Mouse (Mus musculus): ENCODE measurements around the gene Frmd4a.
"Not testable (repeated sequence)": the region's sequence is repeated elsewhere in the genome, so short reads cannot be mapped to it uniquely, and the experiment has no call there.

Gene Frmd4a

DNA sequence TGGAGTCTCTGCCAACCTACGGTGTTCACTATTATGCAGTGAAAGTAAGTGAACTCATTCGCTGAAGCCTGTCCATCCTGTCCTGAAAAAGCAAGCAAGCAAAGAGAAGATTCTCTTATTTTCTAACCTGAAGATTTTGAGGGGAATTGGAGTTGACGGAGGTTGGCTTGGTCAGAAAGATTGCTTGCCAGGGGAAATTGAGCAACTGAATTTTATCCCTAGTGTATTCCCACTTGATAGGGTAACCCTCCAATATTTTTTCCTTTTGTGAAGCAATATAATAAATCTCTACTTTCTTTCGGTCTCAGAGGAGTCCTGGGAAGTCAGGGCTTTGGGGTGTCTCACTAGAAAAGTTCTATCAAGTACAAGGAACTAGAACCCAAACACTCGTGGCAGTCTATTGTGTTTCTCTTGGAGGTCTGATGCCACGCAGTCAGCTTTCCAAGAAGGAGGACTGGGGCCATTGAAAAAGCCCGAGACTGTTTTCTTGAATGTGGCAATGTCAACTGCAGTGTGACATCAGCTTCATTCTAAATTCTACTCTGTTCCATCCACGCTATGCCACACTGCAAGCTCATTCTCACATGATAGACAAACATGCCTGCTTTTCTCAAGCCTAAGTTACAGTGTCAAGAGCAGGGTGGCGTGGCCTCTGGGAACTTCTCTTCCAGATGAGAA, 517.8 kb downstream of the Frmd4a start:
- DNase-seq = no peak

DNA sequence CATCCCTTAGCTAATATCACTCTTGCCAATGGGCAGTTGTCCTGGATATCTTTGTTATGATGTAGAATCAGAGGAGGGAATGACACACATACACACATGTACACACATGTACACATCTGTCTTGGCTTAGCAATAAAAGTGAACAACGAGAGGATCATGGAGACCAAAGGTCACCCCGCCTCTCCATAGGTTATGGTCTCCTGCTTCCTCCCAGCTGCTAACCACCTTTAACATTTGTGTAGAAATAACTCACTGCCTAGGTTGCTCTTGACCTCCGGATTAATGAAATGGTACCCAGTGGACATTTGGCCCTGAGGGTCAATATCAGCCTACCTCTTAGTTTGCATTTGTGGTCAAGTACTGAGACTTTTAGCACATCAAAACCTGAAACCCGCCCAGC, 523.8 kb downstream of the Frmd4a start:
- no peak for DNase-seq

DNA sequence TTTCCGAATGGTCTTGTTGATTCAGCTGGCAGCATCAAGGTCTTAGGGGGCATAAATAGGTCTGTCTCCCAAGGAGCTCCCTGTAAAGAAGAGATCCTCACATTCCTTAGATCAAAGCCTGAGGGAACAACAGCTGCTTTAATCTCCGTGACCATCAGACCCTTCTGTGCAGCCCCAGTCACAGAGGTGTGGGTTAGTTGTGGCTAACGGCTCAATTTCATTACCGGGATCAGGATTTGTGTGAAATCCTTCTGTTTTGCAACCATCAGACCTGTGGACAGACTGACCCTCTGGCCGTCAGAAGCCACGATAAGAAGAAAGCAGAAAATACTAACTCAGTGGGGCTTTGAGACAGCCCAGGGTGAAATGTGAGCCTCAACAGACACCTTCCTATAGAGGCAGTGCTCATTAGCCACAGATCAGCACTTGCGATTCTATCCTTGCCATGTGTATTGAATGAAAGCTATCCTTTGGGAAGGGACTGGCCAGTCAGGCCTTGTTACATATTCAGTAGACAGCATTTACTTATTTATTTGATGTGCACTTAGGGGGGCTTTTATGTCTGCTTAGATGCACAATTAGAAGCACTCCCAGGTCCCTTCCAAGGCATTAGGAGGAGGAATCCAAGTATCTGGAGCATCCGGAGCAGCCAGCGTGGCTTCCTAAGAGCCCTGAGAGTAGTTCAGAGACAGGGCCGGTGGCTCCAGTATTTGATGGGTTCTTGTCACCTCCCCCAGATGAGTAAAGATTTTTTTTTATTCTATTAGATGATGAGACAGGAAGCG, 524.5 kb downstream of the Frmd4a start:
- DNase-seq = no peak

- DNase-seq = no peak
Observed at GRCm38 (mm10) chr2:4542629-4543416, 525.3 kb downstream of the Frmd4a start.

GRCm38 (mm10) chr2:4543417-4543775, 525.9 kb downstream of the Frmd4a start:
- no peak for DNase-seq

DNA sequence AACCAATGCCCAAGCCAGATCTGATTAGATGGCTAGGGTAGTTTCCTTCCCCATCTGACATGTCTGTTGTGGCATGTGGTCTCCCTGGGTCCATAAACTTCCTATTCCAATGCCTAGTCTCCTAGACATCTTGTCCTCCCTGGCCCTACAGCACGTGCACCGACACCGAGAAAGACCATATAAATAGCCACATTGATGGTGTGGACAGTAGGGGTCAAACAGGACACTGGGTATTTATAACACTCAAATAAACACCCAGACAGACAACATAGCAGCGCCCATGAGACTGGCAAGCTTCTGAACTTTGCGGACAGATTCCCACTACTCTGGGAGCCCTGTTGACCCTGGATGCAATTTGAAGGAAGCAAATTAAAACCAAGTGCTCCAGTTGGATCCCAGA, 526.8 kb downstream of the Frmd4a start:
- DNase-seq = no peak

- DNase-seq = no peak
Observed at GRCm38 (mm10) chr2:4545261-4545660, 527.7 kb downstream of the Frmd4a start.

GRCm38 (mm10) chr2:4547003-4547662, 529.6 kb downstream of the Frmd4a start:
- no peak for DNase-seq

DNA sequence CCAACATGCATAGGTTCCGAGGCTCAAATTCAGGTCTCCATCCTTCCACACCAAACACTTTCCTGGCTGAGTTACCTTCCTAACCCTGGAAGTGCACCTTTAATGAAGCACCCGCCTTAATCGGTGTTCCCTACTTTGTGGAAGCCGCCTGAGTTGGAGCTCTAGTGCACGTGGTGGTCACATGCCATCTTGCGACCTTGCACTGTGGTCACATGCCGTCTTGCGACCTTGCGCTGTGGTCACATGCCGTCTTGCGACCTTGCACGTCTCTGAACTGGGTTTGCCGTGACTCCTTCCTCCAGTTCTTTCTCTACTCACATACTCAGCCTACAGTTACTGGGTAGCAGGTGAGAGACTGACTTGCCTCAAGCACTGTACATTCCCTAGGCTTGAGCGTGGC, 531.8 kb downstream of the Frmd4a start:
- DNase-seq = no peak

DNA sequence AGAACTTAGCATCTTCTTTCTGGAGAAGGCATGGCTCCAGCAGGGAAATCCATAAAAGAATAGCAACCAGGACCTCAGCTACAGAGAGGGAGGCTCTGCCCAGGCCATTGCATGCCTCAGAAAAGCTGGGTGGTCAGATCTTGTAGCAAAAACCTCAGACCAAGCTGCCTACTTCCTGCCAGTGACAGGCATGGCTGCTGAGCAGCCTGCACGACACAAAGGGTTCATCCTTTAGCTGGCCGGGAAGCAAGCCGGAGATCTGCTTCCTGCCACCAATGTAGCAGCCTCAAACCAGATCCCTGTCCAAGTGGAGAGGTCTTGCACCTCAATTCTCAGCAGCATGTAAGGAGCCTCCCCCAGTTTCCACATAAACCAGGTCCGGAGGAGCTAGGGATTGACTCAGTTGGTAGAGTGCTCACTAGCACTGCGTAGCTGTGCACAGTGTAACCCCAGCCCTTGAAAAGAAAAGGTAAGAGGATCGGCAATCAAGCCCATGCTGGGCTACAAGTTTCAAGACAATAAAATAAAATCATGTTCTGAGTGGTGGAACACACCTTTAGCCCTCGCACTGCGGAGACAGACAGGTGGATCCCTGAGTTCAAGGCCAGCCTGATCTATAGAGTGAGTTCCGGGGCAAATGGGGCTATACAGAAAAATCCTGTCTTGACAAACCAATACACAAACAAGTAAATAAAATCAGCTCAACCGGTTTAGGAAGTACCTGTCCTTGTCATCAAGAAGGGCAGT, 532.7 kb downstream of the Frmd4a start:
- DNase-seq = no peak

DNA sequence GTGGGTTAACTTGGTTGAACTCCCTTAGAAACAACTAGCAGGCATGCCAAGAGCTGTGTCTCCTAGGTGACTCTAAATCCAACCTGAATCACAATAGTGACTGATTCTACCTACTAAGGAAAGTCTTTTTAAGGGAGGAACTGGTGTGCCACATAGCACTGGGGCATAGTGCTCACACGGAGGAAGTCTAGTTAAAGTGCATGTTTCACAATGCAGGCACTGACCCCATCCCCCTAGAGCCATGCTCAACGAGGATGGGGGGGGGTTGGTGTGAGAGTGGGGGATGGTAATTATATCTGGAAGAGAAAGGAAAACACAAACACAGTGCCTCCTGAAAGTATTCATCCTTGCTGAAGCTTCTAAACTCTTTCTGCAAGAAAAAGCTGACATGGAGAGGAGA, 533.9 kb downstream of the Frmd4a start:
- DNase-seq = no peak

GRCm38 (mm10) chr2:4551866-4552265, 534.3 kb downstream of the Frmd4a start:
- no peak for DNase-seq

DNA sequence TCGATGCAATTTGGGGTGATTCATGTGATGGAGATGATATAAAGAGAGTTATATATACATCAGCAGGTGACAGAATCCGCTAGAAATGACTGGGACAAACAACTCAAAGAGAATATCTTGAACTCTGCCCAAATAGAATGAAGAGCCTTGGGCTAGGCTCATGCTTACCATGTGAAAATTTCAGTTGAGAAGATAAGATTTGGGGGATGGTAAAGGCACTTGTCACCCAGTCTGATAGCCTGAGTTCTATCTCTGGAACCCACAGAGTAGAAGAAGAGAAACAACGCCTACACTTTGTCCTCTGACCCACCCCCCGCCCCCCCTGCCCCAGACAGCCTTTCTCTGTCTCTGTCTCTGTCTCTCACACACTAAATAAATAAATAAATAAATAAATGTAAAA, 535.0 kb downstream of the Frmd4a start:
- DNase-seq = no peak

GRCm38 (mm10) chr2:4555221-4555631, 537.7 kb downstream of the Frmd4a start:
- DNase-seq = no peak

- DNase-seq = no peak
Observed at GRCm38 (mm10) chr2:4556188-4556587, 538.7 kb downstream of the Frmd4a start.

DNA sequence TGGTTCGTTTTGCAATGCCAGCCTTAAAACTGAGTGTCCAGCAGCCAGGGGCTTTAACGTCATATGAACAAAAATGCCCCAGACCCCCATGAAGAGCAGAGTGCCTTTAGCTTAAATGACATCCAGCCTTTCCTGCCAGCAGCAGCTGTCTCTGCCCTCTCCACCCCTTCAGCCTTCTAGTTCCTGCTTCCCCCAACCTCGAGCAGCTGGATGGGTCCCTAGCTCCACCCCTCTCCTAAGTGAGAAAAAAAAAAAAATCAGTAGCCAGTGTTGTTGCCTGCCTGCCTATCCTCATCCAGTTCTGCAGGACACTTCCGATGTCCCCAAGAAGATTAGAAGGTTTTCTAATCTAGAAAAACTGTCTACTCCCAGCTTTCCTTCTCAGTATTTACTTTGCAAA, 539.5 kb downstream of the Frmd4a start:
- DNase-seq = no peak

- DNase-seq = no peak
Observed at GRCm38 (mm10) chr2:4557466-4557865, 539.9 kb downstream of the Frmd4a start.

DNA sequence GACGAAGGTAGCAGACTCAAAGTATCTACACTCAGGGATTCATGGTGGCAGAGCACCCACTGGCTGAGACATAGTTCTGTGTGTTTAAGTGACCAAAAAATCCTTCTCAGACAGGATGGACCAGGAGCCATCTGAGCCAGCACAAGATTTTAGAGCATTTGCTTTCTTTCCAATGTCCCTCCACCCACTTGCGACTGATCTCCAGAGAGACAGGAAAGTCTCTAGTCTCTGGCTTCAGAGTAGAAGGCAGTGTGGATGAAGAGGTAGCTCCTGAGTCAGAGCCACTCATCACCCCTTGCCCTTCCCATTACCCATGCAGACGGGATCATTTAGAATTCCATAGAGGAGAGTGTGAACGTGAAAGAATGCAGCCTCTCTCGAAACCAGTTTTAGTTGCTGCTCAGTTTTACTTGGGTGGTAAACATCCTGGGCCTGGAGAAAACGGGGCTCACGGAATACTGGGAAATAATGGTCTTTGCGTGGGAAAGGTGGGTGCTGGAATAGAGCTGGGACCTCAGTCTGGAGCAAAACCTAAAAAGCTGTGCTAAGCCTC, 541.2 kb downstream of the Frmd4a start:
- peak in 1 of 2 experiments; percentile 34 for DNase-seq

DNA sequence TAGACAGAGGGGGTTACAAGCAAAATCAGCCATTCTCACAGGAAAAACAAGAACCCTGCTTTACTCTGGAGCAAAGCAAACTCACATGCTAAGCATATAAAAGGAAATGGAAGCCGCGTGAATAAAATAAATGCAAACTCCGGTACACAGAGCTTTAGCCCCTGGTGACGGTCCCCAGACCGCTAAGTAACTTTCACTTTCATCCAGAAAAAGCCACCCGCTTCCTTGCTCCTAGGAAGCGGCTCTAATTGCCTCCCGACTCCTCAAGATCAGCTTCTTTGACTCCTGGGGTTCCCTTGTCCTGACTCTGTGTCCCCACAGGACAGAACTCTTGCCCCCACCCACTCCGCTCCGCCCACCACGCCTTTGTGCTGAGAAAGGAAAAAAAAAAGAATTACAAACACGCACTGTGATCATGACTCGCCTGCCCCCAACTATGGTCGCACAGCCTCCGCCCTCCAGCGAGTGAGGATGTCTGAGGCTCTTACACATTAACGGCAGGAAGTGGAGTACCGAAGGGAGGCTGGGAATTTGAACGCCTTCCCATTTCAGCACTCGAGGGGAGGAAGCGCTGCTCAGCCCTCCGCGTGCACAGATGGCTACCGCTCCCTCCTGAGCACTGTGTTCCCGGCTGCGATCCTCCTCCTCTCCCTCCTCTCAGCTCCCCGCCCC, 541.8 kb downstream of the Frmd4a start:
- peak; percentile 82 to 86 for DNase-seq

DNA sequence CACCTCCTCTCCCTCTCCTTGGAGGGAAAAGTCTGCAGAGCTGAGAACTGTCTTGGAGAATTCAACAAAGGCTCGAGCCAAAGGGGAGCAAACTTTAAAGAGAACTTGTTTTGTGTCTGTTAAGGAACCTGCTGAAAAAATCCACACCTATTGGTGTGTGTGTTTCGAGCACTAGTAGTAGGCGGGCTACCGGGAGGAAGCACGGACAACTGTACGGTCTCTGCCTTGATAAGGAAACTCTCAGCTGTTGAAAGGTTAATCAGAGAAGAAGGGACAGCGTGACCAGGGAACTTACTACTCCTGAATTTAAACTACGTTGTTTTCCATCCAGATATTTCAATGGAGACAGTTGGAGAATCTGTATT, 542.3 kb downstream of the Frmd4a start:
- no peak for DNase-seq

- not testable (repeated sequence) for DNase-seq
Observed at GRCm38 (mm10) chr2:4560516-4560915, 543.0 kb downstream of the Frmd4a start.

DNA sequence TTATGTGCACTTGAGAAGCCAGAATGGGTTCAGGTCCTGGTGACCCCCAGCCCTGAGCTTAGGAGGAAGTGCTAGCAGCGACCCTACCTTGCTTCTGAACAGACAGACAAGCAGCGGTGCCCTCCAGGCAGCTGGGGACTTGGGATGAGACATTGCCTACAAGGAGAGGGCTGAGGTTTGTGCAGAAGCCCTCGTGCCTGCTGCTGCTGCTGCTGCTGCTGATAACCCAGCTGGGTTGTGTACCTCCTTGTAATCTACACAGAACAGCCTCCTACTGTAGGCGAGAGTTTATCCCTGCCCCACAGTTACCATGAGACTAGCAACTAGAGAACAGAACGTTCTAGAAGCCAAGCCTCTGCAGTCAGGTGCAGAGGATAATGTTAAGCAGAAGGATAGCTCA, 543.7 kb downstream of the Frmd4a start:
- DNase-seq = peak in 1 of 2 experiments; percentile 26

Measured in cerebellum, postnatal 25 days (tissue).